Mouse (Mus musculus) telencephalon, adult 2 months (tissue): ENCODE results near the gene 9530003J23Rik.
"Not testable (repeated sequence)": the region's sequence is repeated elsewhere in the genome, so short reads cannot be mapped to it uniquely, and the experiment has no call there.

Experiments used
- DNase-seq: peaks from one replicate; pipeline ENCODE4 v3.0.0-alpha.2; 2011; ENCODE audit warnings: low read depth, low spot score

Gene 9530003J23Rik

DNA sequence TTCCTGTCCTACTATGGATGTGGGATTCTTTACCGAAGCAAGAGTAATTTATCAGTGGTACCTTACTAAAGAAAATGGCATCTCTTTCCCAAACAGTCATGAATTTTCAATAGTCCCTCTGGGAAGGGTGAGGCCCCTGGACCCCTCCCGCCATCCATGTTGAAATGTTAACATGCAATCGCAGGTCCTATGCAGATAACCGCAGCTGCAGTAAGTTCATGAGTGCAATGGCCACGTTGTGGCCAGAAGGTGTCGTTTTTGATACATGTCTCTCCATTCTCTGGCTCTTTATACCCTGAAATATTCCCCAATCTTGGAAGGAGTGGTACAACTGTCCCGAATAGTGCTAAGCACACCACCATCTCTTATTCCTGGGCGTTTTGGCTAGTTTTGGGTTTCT is 13.4 kb downstream of the 9530003J23Rik start:
- DNase-seq: no peak

DNA sequence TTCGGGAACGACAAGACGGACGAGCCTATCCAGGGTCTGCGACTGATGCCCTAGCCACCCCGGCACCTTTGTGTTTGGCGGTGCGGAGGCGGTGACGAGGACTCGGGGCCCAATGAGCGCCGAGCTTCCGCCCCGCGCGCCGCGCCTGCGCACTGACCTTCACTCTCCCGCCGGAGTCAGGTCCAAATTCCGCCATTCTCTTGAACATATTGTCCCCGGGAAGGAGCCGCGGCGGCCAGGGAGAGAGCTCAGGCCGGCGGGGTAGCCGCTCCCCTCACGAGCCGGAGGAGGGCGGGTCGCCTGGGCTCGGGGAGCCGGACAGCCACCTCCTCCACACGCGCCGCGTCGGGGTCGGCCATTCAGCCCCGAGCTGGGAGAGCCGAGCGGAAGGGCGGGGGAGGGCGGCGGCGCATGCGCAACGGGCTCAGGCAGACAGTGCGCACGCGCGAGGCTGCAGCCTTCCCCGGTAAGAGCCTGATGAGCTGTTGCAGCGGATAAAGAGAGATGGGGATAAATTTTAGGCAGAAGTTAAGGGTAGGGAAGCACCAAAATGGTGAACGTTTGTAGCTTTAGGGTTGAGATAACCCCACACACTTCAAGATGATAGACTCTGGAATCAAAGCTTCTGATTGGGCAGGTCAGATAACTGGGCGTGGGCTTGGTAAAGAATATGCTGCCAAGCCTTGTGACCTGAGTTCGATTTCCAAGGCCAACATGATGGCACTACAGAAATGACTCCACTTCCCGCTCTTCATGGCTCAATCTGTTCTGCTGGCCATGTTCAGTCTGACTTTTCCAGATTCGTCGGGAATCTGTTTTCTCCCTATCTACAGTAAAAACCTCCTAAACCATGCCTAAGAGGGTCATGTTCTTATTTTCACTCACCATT is 14.2 kb downstream of the 9530003J23Rik start, which contains the start of gene Yeats4:
Yeats4 (minus strand) TSS at position 406 of the 889 bp plus-strand sequence.
- DNase-seq: peak; percentile 82

- no peak for DNase-seq
Observed at GRCm38 (mm10) chr10:117223758-117224101, 14.8 kb downstream of the 9530003J23Rik start.

GRCm38 (mm10) chr10:117222821-117223220 is 15.7 kb downstream of the 9530003J23Rik start:
- no peak for DNase-seq

GRCm38 (mm10) chr10:117218351-117218750 is 20.2 kb downstream of the 9530003J23Rik start:
- DNase-seq: no peak

DNA sequence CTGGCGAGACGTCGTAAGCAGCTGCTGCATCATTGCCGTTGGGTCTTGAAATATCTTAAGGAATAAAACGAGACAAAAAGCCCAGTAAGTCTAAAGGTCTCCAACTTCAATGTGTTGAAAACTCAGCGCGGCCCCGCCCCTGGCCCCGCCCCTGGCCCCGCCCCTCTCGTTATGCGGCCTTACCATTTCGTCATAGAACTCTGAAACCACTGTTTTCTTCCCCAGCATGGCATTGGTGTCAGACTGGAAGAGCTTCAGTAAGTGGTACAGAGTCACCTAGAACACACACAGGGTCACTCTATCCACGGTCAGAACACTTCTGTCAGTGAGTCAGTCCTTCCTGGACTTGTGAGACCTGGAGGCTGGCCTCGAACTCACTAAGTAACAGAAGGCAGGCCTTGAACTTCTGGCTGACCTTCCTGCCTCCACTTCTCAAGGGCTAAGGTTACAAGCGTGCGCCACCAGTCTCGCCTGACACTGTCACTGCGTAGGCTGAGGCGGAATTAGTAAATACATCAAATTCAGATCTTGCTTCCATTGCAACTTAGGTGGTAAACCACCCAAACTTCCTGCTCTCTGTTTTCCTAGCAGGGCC is 21.2 kb downstream of the 9530003J23Rik start:
- DNase-seq: no peak

DNA sequence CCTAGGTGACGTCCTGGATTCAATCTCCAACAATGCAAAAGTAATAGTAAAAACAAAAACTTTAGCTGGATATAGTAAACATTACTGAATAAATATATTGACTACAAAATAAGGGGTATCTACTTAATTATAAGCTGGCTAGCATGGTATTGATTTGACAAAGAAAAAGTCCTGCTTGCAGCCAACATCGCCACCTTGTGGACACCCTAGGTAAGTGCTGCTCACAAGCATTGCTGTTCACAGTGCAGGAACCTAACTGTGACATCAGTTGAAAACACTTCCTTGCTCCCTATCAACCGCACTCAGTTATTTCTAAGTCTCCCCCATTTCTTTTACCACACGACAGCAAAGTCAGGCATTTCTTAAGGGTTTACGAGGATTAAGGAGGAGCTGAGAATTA is 21.7 kb downstream of the 9530003J23Rik start:
- no peak for DNase-seq

DNA sequence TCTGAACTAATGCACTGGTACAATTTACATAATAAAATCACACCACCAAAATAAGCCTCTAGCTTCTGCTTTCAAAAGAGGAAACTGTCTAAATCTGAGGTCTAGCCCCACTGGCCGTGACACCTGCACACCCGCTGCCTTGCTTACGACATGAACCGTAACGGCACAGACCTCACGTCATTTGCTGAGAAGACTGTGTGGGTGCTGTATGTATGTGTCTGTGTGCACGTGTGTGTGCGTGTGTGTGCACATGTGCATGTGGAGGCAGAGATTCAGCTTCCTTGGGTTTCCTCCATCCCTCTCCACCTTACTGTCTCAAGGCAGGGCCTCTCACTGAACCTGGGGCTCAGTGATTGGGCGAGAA is 22.4 kb downstream of the 9530003J23Rik start:
- no peak for DNase-seq

DNA sequence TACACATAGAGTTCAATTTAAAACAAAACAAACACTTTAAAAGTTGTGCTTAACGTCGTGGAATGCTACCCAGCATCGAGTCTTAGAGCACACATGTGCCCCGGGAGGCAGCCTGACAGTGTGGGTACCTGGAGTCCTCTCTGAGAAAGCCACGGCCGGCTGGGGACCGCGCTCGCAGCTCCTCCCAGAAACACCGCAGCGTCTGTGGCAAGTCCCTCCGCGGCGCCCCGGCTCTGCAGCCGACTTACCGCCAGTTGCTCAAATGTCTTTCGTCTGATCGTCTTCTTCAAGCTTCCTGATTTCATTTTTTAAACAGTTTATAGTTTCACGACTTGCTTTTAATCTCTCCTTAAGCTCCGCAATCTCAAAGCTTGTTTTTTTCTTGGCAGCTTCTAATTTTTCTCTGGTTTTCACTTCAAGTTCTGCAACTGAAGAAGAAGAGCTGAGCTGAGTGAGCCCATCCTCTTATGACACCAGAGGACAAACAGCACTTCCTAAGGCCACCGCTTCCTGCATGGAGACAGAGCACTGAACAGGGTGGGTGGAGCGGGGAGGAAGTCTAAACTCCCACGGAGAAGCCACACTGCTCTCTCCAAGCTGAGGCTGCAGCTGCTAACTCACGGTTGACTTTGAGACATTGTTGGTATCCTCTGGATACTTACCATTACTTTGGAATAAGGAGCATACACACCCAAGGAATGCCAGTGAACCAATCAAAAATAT is 22.9 kb downstream of the 9530003J23Rik start:
- DNase-seq: no peak

- DNase-seq: no peak
Observed at GRCm38 (mm10) chr10:117211023-117211422, 27.5 kb downstream of the 9530003J23Rik start.

GRCm38 (mm10) chr10:117209469-117209938 is 29.0 kb downstream of the 9530003J23Rik start:
- no peak for DNase-seq

DNA sequence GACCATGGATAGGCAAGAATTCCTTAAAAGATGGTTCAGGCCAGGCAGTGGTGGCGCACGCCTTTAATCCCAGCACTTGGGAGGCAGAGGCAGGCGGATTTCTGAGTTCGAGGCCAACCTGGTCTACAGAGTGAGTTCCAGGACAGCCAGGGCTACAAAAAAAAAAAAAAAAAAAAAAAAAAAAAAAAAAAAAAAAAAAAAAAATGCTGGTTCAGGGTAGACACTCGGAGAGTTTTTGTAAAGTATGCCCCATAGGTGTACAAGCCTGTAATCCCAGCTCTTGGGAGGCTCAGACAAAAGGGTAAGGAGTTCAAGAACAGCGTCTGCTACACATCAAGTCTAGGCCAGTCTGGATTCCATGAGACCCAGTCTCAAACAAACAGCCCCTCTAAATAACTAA is 29.7 kb downstream of the 9530003J23Rik start:
- DNase-seq: not testable (repeated sequence)

GRCm38 (mm10) chr10:117208221-117208620 is 30.3 kb downstream of the 9530003J23Rik start:
- no peak for DNase-seq

- no peak for DNase-seq
Observed at GRCm38 (mm10) chr10:117206070-117206469, 32.4 kb downstream of the 9530003J23Rik start.

DNA sequence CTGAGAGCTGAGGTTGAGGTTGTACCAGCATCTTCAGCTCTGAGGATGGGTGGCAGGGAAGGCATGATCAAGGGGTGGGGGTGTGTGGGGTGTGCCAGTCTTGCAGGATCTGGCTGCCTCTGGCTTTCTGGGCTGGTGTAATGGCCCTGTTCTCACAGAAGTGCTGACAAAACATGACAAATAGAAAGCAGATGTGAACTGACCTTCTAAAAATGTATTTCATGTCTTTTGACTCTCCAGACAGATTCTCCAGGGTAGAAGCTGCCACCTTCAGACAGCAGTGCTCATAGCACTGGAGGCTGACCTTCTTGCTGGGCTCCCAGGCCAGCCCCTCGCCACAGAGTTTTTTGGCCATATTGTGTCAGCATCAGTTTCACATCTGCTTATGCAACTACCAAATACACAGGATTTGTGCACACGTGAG is 34.9 kb downstream of the 9530003J23Rik start:
- DNase-seq: no peak

DNA sequence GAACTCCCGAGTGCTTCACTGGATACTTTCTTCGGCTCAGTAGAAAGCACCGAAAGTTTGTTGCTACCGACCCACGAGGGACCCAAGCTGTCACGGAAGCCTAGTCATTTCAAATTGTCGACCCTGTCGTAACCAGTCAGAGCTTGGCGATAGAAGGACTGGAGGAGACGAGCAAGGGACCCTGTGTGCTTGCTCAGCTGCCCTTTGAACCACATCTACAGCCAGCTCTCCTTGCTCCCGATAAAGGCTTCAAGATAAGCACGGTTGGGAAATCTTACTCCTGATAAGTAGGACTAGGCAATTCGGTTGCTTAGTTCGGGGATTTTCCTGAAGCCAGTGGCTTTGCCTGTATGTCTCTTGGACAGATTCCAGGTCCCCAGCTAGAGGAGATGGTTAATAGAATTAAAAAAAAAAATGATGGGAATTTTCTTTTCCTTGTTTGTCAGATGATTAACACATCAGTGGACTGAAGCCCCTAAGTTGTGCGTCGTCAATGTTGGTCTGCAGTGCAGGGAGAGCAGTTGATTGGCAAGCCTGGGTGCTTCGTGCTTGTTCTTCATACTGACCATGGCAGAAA is 35.4 kb downstream of the 9530003J23Rik start:
- DNase-seq: no peak

GRCm38 (mm10) chr10:117199701-117200100 is 38.8 kb downstream of the 9530003J23Rik start:
- no peak for DNase-seq

- DNase-seq: no peak
Observed at GRCm38 (mm10) chr10:117196696-117197095, 41.8 kb downstream of the 9530003J23Rik start.

- no peak for DNase-seq
Observed at GRCm38 (mm10) chr10:117195748-117196147, 42.8 kb downstream of the 9530003J23Rik start.

- DNase-seq: no peak
Observed at GRCm38 (mm10) chr10:117195005-117195404, 43.5 kb downstream of the 9530003J23Rik start.

DNA sequence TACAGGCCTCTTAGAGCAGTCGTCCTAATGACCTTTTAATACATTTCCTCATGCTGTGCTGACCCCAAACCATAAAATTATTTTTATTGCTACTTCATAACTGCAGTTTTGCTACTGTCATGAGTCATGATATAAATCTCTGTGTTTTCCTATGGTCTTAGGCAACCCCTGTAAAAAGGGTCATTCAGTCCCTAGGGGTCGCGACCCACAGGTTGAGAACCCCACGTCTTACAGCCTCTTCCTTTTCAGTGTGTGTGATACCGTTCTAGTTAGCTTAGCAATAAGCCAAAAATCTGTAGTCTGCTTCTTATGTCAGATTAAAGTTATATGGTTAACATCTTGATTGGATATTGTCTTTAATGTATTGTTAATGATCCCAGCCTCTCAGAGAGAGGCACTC is 45.1 kb downstream of the 9530003J23Rik start:
- DNase-seq: no peak
